Mouse (Mus musculus) midbrain, embryonic 10.5 days (tissue): Measurements from ENCODE around the gene Ccl7. TPM values are rescaled to one million over a fixed set of nuclear protein-coding genes. Genes with fewer than 3 reads are reported as not detected.

ENCODE experiments used
- DNase-seq: peaks from one replicate; pipeline ENCODE4 v3.0.0-alpha.2; 2017; ENCODE audit warnings: low spot score
- H3K27ac ChIP-seq: fragments of 300-500 bp; sonication (generic); replicated peaks from 2 replicates; pipeline ENCODE4 v1.5.1; 2016; ENCODE audit warnings: mild to moderate bottlenecking
- H3K27me3 ChIP-seq: fragments of 300-500 bp; sonication (generic); 2 replicates; pipeline ENCODE4 v1.6.1; 2016; ENCODE audit warnings: low read depth, mild to moderate bottlenecking; ENCODE audit not compliant: poor library complexity, severe bottlenecking
- H3K36me3 ChIP-seq: fragments of 300-500 bp; sonication (generic); 2 replicates; pipeline ENCODE4 v1.6.1; 2016; ENCODE audit warnings: mild to moderate bottlenecking, moderate library complexity
- H3K4me1 ChIP-seq: fragments of 300-500 bp; sonication (generic); 2 replicates; pipeline ENCODE4 v1.6.1; 2016
- H3K4me3 ChIP-seq: fragments of 300-500 bp; sonication (generic); 2 replicates; pipeline ENCODE4 v1.5.1; 2016; ENCODE audit warnings: mild to moderate bottlenecking, moderate library complexity
- H3K9me3 ChIP-seq: fragments of 300-500 bp; sonication (generic); replicated peaks from 2 replicates; pipeline ENCODE4 v1.6.1; 2016; ENCODE audit warnings: mild to moderate bottlenecking
- WGBS: fragments of 180-500 bp; shearing (Covaris S2); methylation state at CpG from one replicate; pipeline ENCODE4 v1.1.7; 2016; 5-methylcytosine and 5-hydroxymethylcytosine counted together
- polyA plus RNA-seq: library from polyadenylated mRNA; unstranded; fragments of >200 nt; fragmentation: Nextera tagmentation; extraction: Ambion mirVana; gene quantifications from 2 replicates; pipeline ENCODE4 v1.2.1, GENCODE M21; 2016

Gene Ccl7
- polyA plus RNA-seq: 0.15 and 0.29 TPM in 2 replicates

GRCm38 (mm10) chr11:82045471-82045870 is at the start of gene Ccl7:
TSS of gene Ccl7 (plus strand) at chr11:82045712.
- Histone ChIP-seq H3K4me3 (no peak within 1 kb of the TSS), H3K9me3 (no peaks in the 10 kb centered on the region), H3K4me1 (no peaks in the 10 kb centered on the region), H3K27ac (no peak within 1 kb of the TSS), H3K36me3 (no peaks in the 10 kb centered on the region), H3K27me3 (no peaks in the 10 kb centered on the region)
- no peak for DNase-seq
- WGBS: 75% methylated on average over 3 of the region's 3 CpGs

GRCm38 (mm10) chr11:81996172-81996841 is 49.2 kb upstream of the Ccl7 start:
- Histone ChIP-seq H3K4me1 (no peaks in the 10 kb centered on the region), H3K27ac (no peak overlapping the region), H3K4me3 (no peak overlapping the region), H3K27me3 (no peaks in the 10 kb centered on the region), H3K9me3 (no peaks in the 10 kb centered on the region), H3K36me3 (no peaks in the 10 kb centered on the region)
- DNase-seq: peak; percentile 73
- 71% methylated on average over 10 of the region's 10 CpGs for WGBS

- 82% methylated on average over 5 of the region's 5 CpGs for WGBS
- H3K4me3 ChIP-seq: no peak overlapping the region
- DNase-seq: no peak
- no peak overlapping the region for H3K27ac ChIP-seq
- no peaks in the 10 kb centered on the region for H3K27me3 ChIP-seq
- no peaks in the 10 kb centered on the region for H3K4me1 ChIP-seq
- H3K36me3 ChIP-seq: no peaks in the 10 kb centered on the region
- no peaks in the 10 kb centered on the region for H3K9me3 ChIP-seq
Observed at GRCm38 (mm10) chr11:81997085-81997484, 48.4 kb upstream of the Ccl7 start.

- no peak for DNase-seq
- 87% methylated on average over 3 of the region's 3 CpGs for WGBS
- Histone ChIP-seq H3K9me3 (no peaks in the 10 kb centered on the region), H3K36me3 (no peaks in the 10 kb centered on the region), H3K4me3 (no peak overlapping the region), H3K4me1 (no peaks in the 10 kb centered on the region), H3K27ac (no peak overlapping the region), H3K27me3 (no peaks in the 10 kb centered on the region)
Observed at GRCm38 (mm10) chr11:81998646-81999045, 46.9 kb upstream of the Ccl7 start.

- Histone ChIP-seq H3K9me3 (no peaks in the 10 kb centered on the region), H3K27me3 (no peaks in the 10 kb centered on the region), H3K4me3 (no peak overlapping the region), H3K27ac (no peak overlapping the region), H3K4me1 (no peaks in the 10 kb centered on the region), H3K36me3 (no peaks in the 10 kb centered on the region)
- 80% methylated on average over 4 of the region's 4 CpGs for WGBS
- no peak for DNase-seq
Observed at GRCm38 (mm10) chr11:81999469-81999868, 46.0 kb upstream of the Ccl7 start.

- H3K4me1 ChIP-seq: no peaks in the 10 kb centered on the region
- H3K4me3 ChIP-seq: no peak overlapping the region
- DNase-seq: no peak
- H3K36me3 ChIP-seq: no peaks in the 10 kb centered on the region
- H3K27ac ChIP-seq: no peak overlapping the region
- WGBS: 72% methylated on average over 5 of the region's 5 CpGs
- no peaks in the 10 kb centered on the region for H3K9me3 ChIP-seq
- H3K27me3 ChIP-seq: no peaks in the 10 kb centered on the region
Observed at GRCm38 (mm10) chr11:82000581-82000980, 44.9 kb upstream of the Ccl7 start.

GRCm38 (mm10) chr11:82004810-82005209 is 40.7 kb upstream of the Ccl7 start:
- Histone ChIP-seq H3K27me3 (no peaks in the 10 kb centered on the region), H3K4me1 (peaks cover 4% of the 10 kb centered on the region; the same call in 1 of the 2 replicates), H3K36me3 (no peaks in the 10 kb centered on the region), H3K9me3 (no peaks in the 10 kb centered on the region), H3K27ac (no peak overlapping the region), H3K4me3 (no peak overlapping the region)
- 70% methylated on average over 2 of the region's 2 CpGs for WGBS
- no peak for DNase-seq

- no peaks in the 10 kb centered on the region for H3K9me3 ChIP-seq
- H3K27ac ChIP-seq: no peak overlapping the region
- H3K36me3 ChIP-seq: no peaks in the 10 kb centered on the region
- WGBS: 76% methylated on average over 12 of the region's 12 CpGs
- H3K4me3 ChIP-seq: no peak overlapping the region
- peaks cover 7% of the 10 kb centered on the region; the same call in 1 of the 2 replicates for H3K4me1 ChIP-seq
- DNase-seq: no peak
- no peaks in the 10 kb centered on the region for H3K27me3 ChIP-seq
Observed at GRCm38 (mm10) chr11:82006796-82007423, 38.6 kb upstream of the Ccl7 start.

GRCm38 (mm10) chr11:82010115-82010514 is 35.4 kb upstream of the Ccl7 start:
- H3K27ac ChIP-seq: no peak overlapping the region
- no peak overlapping the region for H3K4me3 ChIP-seq
- no peaks in the 10 kb centered on the region for H3K9me3 ChIP-seq
- peaks cover 7% of the 10 kb centered on the region; the same call in 1 of the 2 replicates for H3K4me1 ChIP-seq
- no peaks in the 10 kb centered on the region for H3K27me3 ChIP-seq
- WGBS: 89% methylated on average over 3 of the region's 3 CpGs
- H3K36me3 ChIP-seq: no peaks in the 10 kb centered on the region
- no peak for DNase-seq

GRCm38 (mm10) chr11:82011411-82012193 is 33.9 kb upstream of the Ccl7 start:
- Histone ChIP-seq H3K4me3 (no peak overlapping the region), H3K27me3 (no peaks in the 10 kb centered on the region), H3K4me1 (peaks cover 7% of the 10 kb centered on the region; the same call in 1 of the 2 replicates), H3K9me3 (no peaks in the 10 kb centered on the region), H3K36me3 (no peaks in the 10 kb centered on the region), H3K27ac (no peak overlapping the region)
- 74% methylated on average over 8 of the region's 8 CpGs for WGBS
- DNase-seq: no peak

- no peak for DNase-seq
- Histone ChIP-seq H3K27ac (no peak overlapping the region), H3K36me3 (no peaks in the 10 kb centered on the region), H3K27me3 (no peaks in the 10 kb centered on the region), H3K4me1 (0 out of 2 replicates have a peak, but pooled peaks cover 3% of the 10 kb centered on the region), H3K4me3 (no peak overlapping the region), H3K9me3 (no peaks in the 10 kb centered on the region)
- WGBS: 89% methylated on average over 1 of the region's 1 CpGs
Observed at GRCm38 (mm10) chr11:82013756-82014155, 31.8 kb upstream of the Ccl7 start.

- WGBS: 80% methylated on average over 2 of the region's 2 CpGs
- no peaks in the 10 kb centered on the region for H3K27me3 ChIP-seq
- no peak overlapping the region for H3K27ac ChIP-seq
- H3K36me3 ChIP-seq: no peaks in the 10 kb centered on the region
- H3K9me3 ChIP-seq: no peaks in the 10 kb centered on the region
- H3K4me3 ChIP-seq: no peak overlapping the region
- no peak for DNase-seq
- H3K4me1 ChIP-seq: 0 out of 2 replicates have a peak, but pooled peaks cover 3% of the 10 kb centered on the region
Observed at GRCm38 (mm10) chr11:82015066-82015465, 30.4 kb upstream of the Ccl7 start.
